ENCODE assay signal across 8 mouse cellular contexts in genomic region chr17:46297028-46297363, GRCm38 (mm10). TPM values are rescaled to one million over a fixed set of nuclear protein-coding genes. Genes with fewer than 3 reads are reported as not detected.
DNase-seq lines count a peak whose midpoint lies in the region; ATAC-seq and TF ChIP-seq lines count a peak whose summit lies in the region.

No protein-coding gene starts in this region.

- TF ChIP-seq CTCF in cerebellum, adult 2 months (IDR thresholded peaks at IDR 0.05; ENCODE audit: borderline replicate concordance, insufficient read depth, low read depth, low read length), result no peak

- 7% methylated on average over 6 of the region's 6 CpGs for WGBS in cerebellum, adult 2 months
- WGBS in neural tube, embryonic 11.5 days, result 9% methylated on average over 6 of the region's 6 CpGs
- 7% methylated on average over 6 of the region's 6 CpGs for WGBS in liver, embryonic 15.5 days (ENCODE audit: insufficient replicate concordance)

- H3K27me3 ChIP-seq in cerebellum, adult 2 months (ENCODE audit: control insufficient read depth, insufficient read depth, low read length), result no peaks in the 10 kb centered on the region
- H3K27me3 ChIP-seq in neural tube, embryonic 11.5 days (ENCODE audit: control insufficient read depth, insufficient read depth, low read length), result peaks cover 47% of the 10 kb centered on the region
- H3K27me3 ChIP-seq in liver, embryonic 15.5 days, result peaks cover 77% of the 10 kb centered on the region

- TF ChIP-seq POLR2A in cerebellum, adult 2 months (IDR thresholded peaks at IDR 0.05; ENCODE audit: borderline replicate concordance, insufficient read depth, low read length), result no peak

- H3K4me2 ChIP-seq in neural tube, embryonic 11.5 days (ENCODE audit: low read depth), result peak overlapping the region; percentile 99
- H3K4me2 ChIP-seq in liver, embryonic 15.5 days, result peak overlapping the region; percentile 72

- H3K4me1 ChIP-seq in cerebellum, adult 2 months (ENCODE audit: control insufficient read depth, insufficient read depth, low read length), result no peaks in the 10 kb centered on the region
- peaks cover 6% of the 10 kb centered on the region; the same call in 1 of the 2 replicates for H3K4me1 ChIP-seq in neural tube, embryonic 11.5 days (ENCODE audit: control insufficient read depth, insufficient read depth, low read length)
- peaks cover 19% of the 10 kb centered on the region for H3K4me1 ChIP-seq in liver, embryonic 15.5 days (replicated peaks)

- no peaks in the 10 kb centered on the region for H3K9me3 ChIP-seq in neural tube, embryonic 11.5 days (ENCODE audit: control insufficient read depth, low read length)
- no peaks in the 10 kb centered on the region for H3K9me3 ChIP-seq in liver, embryonic 15.5 days (replicated peaks)

- no peak overlapping the region for H3K27ac ChIP-seq in cerebellum, adult 2 months (ENCODE audit: insufficient read depth, low read length)
- H3K27ac ChIP-seq in neural tube, embryonic 11.5 days (ENCODE audit: low read depth, low read length), result no peak overlapping the region
- no peak overlapping the region for H3K27ac ChIP-seq in liver, embryonic 15.5 days (replicated peaks)

- H3K9ac ChIP-seq in neural tube, embryonic 11.5 days (ENCODE audit: low read length), result peak overlapping the region; percentile 53
- H3K9ac ChIP-seq in liver, embryonic 15.5 days, result no peak overlapping the region

- no peak for ATAC-seq in neural tube, embryonic 11.5 days (ENCODE audit: insufficient read depth, low FRiP score, low TSS enrichment)
- ATAC-seq in liver, embryonic 15.5 days (ENCODE audit: insufficient read depth), result no peak

- no peaks in the 10 kb centered on the region for H3K36me3 ChIP-seq in neural tube, embryonic 11.5 days (ENCODE audit: control insufficient read depth, insufficient read depth, low read length)
- no peaks in the 10 kb centered on the region for H3K36me3 ChIP-seq in liver, embryonic 15.5 days (replicated peaks)

- peak overlapping the region; percentile 57 for H3K4me3 ChIP-seq in cerebellum, adult 2 months (replicated peaks; ENCODE audit: insufficient read depth, low read depth, low read length)
- H3K4me3 ChIP-seq in neural tube, embryonic 11.5 days (ENCODE audit: low read depth, low read length), result peak overlapping the region; percentile 47
- peak overlapping the region; percentile 46; the same call in 1 of the 2 replicates for H3K4me3 ChIP-seq in liver, embryonic 15.5 days (replicated peaks)

- no peak for DNase-seq in cerebellum, adult 2 months
- DNase-seq in cerebellum, adult 18-20 months, result no peak
- DNase-seq in neural tube, embryonic 11.5 days (ENCODE audit: low spot score), result no peak
- DNase-seq in neural tube, embryonic 10.5 days (ENCODE audit: extremely low spot score, low spot score), result no peak
- no peak for DNase-seq in adrenal gland, adult 2 months
- no peak for DNase-seq in thymus, adult 18-20 months
- no peak for DNase-seq in cerebellum, postnatal 14 days

RNA-seq across cellular contexts. Expression of gene Dlk2, which starts 0.2 kb away (rescaled TPM):
- polyA plus RNA-seq in cerebellum, adult 2 months (2012; rRNA removed), result 8.8 and 9.0 TPM in 2 replicates
- polyA plus RNA-seq in neural tube, embryonic 11.5 days (2014; fragmentation: Nextera tagmentation; extraction: Ambion mirVana), result 1.1 and 1.3 TPM in 2 replicates
- 0.24 TPM in 1 of 2 replicates, not detected in the other for polyA plus RNA-seq in liver, embryonic 15.5 days (2015; fragmentation: Nextera tagmentation; extraction: Ambion mirVana)
- under 1 TPM in 1 of 2 experiments, not detected in 1; 0.29 TPM for total RNA-seq in adrenal gland, adult 2 months (2021)
- polyA plus RNA-seq in adrenal gland, adult 2 months (2012; rRNA removed), result 0.22 and 0.62 TPM in 2 replicates

RNA-seq across cellular contexts. Expression of gene Tjap1, which starts 14.2 kb away (rescaled TPM):
- 64.8 and 65.9 TPM in 2 replicates for polyA plus RNA-seq in cerebellum, adult 2 months (2012; rRNA removed)
- 47.6 and 48.8 TPM in 2 replicates for polyA plus RNA-seq in neural tube, embryonic 11.5 days (2014; fragmentation: Nextera tagmentation; extraction: Ambion mirVana)
- polyA plus RNA-seq in liver, embryonic 15.5 days (2015; fragmentation: Nextera tagmentation; extraction: Ambion mirVana), result 9.8 and 10.5 TPM in 2 replicates
- 10 to 100 TPM; 44.8 to 51.4 TPM for total RNA-seq in adrenal gland, adult 2 months (2021)
- polyA plus RNA-seq in adrenal gland, adult 2 months (2012; rRNA removed), result 85.3 and 98.6 TPM in 2 replicates

RNA-seq across cellular contexts. Expression of gene Abcc10, which starts 31.2 kb away (rescaled TPM):
- polyA plus RNA-seq in cerebellum, adult 2 months (2012; rRNA removed), result 17.2 and 18.6 TPM in 2 replicates
- 5.5 and 8.4 TPM in 2 replicates for polyA plus RNA-seq in neural tube, embryonic 11.5 days (2014; fragmentation: Nextera tagmentation; extraction: Ambion mirVana)
- 1.8 and 2.0 TPM in 2 replicates for polyA plus RNA-seq in liver, embryonic 15.5 days (2015; fragmentation: Nextera tagmentation; extraction: Ambion mirVana)
- total RNA-seq in adrenal gland, adult 2 months (2021), result 1 to 10 TPM; 7.3 to 7.4 TPM
- polyA plus RNA-seq in adrenal gland, adult 2 months (2012; rRNA removed), result 35.4 and 36.4 TPM in 2 replicates

RNA-seq across cellular contexts. Expression of gene Lrrc73, which starts 43.7 kb away (rescaled TPM):
- polyA plus RNA-seq in cerebellum, adult 2 months (2012; rRNA removed), result 26.8 and 28.1 TPM in 2 replicates
- 1.7 and 2.8 TPM in 2 replicates for polyA plus RNA-seq in neural tube, embryonic 11.5 days (2014; fragmentation: Nextera tagmentation; extraction: Ambion mirVana)
- 0.08 TPM in 1 of 2 replicates, not detected in the other for polyA plus RNA-seq in liver, embryonic 15.5 days (2015; fragmentation: Nextera tagmentation; extraction: Ambion mirVana)
- 1 to 10 TPM; 4.1 to 5.6 TPM for total RNA-seq in adrenal gland, adult 2 months (2021)
- polyA plus RNA-seq in adrenal gland, adult 2 months (2012; rRNA removed), result 13.8 and 15.5 TPM in 2 replicates

RNA-seq across cellular contexts. Expression of gene Yipf3, which starts 49.1 kb away (rescaled TPM):
- polyA plus RNA-seq in cerebellum, adult 2 months (2012; rRNA removed), result 111 and 117 TPM in 2 replicates
- polyA plus RNA-seq in neural tube, embryonic 11.5 days (2014; fragmentation: Nextera tagmentation; extraction: Ambion mirVana), result 79.4 and 89.9 TPM in 2 replicates
- polyA plus RNA-seq in liver, embryonic 15.5 days (2015; fragmentation: Nextera tagmentation; extraction: Ambion mirVana), result 44.2 and 59.9 TPM in 2 replicates
- total RNA-seq in adrenal gland, adult 2 months (2021), result 100 to 1,000 TPM; 157 to 198 TPM
- 387 and 511 TPM in 2 replicates for polyA plus RNA-seq in adrenal gland, adult 2 months (2012; rRNA removed)
